Mouse (Mus musculus) E14TG2a.4 (cell line): ENCODE results near the gene Nid2.

ENCODE experiments used
- H3K27me3 ChIP-seq: 2 replicates; pipeline ENCODE4 v1.6.1; 2014; ENCODE audit warnings: low read length, control low read depth; ENCODE audit not compliant: insufficient read depth
- H3K36me3 ChIP-seq: 2 replicates; pipeline ENCODE4 v1.6.1; 2014; ENCODE audit warnings: low read length, control low read depth; ENCODE audit not compliant: insufficient read depth
- H3K4me1 ChIP-seq: replicated peaks from 2 replicates; pipeline ENCODE4 v1.6.1; 2014; ENCODE audit warnings: low read depth, low read length, control low read depth
- H3K4me3 ChIP-seq: replicated peaks from 2 replicates; pipeline ENCODE4 v1.5.1; 2014; ENCODE audit warnings: mild to moderate bottlenecking, low read length
- H3K9me3 ChIP-seq: 2 replicates; pipeline ENCODE4 v1.6.1; 2014; ENCODE audit warnings: low read length, control low read depth
- CTCF ChIP-seq: conservative IDR thresholded peaks from 2 replicates; pipeline ENCODE4 v1.5.1; 2014; ENCODE audit warnings: low read length
- NANOG ChIP-seq: IDR thresholded peaks from 2 replicates; pipeline ENCODE4 v1.6.1; 2014; ENCODE audit warnings: borderline replicate concordance, low read length, mixed read lengths
- POU5F1 ChIP-seq: IDR thresholded peaks from 2 replicates; pipeline ENCODE4 v1.6.1; 2014; ENCODE audit warnings: low read length, borderline replicate concordance

Gene Nid2

GRCm38 (mm10) chr14:19825481-19825880, 74.4 kb downstream of the Nid2 start:
- peaks cover 12% of the 10 kb centered on the region for H3K27me3 ChIP-seq
- no peak overlapping the region for H3K4me3 ChIP-seq
- H3K4me1 ChIP-seq: peaks cover 12% of the 10 kb centered on the region
- H3K36me3 ChIP-seq: peaks cover 16% of the 10 kb centered on the region
- peaks cover 4% of the 10 kb centered on the region; the same call in 1 of the 2 replicates for H3K9me3 ChIP-seq
- TF ChIP-seq POU5F1 (no peak), CTCF (no peak), NANOG (no peak)

DNA sequence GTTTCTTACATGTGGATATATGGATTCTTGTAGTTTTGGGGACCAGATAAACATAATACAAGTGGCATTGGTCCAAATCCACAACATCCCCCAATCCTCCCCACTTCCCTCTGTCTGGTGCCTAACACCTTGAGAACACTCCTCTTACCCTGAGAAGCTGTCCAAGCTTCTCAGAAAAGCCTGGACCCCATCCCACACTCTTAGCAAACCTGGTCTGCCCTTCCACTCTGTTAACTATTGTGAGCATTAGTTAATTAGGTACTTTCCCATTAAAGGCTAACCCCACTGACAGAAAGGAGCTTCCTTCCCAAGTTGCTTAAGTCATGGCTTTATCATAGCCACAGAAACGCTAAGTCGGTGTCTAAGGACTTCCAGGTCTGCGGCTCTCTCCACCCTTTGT, 85.2 kb downstream of the Nid2 start:
- Histone ChIP-seq H3K27me3 (no peaks in the 10 kb centered on the region), H3K4me1 (peaks cover 13% of the 10 kb centered on the region), H3K9me3 (peaks cover 5% of the 10 kb centered on the region; the same call in 1 of the 2 replicates), H3K4me3 (no peak overlapping the region), H3K36me3 (no peaks in the 10 kb centered on the region)
- TF ChIP-seq NANOG: no peak
- no peak for TF ChIP-seq CTCF
- no peak for TF ChIP-seq POU5F1

- H3K27me3 ChIP-seq: no peaks in the 10 kb centered on the region
- no peaks in the 10 kb centered on the region for H3K36me3 ChIP-seq
- H3K4me3 ChIP-seq: 0 out of 2 replicates have a peak overlapping the region, but pooled peaks have one; percentile 27
- peaks cover 13% of the 10 kb centered on the region for H3K4me1 ChIP-seq
- peaks cover 30% of the 10 kb centered on the region for H3K9me3 ChIP-seq
- TF ChIP-seq CTCF (peak; percentile 71), POU5F1 (no peak)
These were observed 88.7 kb downstream of the Nid2 start for GRCm38 (mm10) chr14:19839600-19840332.

DNA sequence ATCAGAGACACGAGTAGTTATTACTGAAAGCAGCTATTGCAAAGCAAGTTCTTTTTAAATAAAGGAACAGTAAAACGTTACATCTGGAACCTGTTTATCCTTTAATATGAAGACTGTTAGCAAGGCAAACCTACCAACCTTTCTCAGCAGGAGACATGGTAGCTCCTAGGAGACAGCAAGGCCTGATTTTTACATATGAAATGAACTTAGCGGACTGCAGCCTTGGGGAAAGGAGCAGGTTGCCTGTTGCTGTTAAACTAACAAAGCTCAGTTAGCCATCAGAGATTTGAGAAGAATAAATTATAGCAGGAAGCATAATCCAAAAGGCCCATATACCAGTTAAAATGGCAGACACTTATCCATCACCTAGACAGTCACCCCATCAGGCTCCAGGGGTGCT, 102.4 kb downstream of the Nid2 start:
- Histone ChIP-seq H3K9me3 (peaks cover 15% of the 10 kb centered on the region), H3K36me3 (0 out of 2 replicates have a peak, but pooled peaks cover 9% of the 10 kb centered on the region), H3K4me3 (no peak overlapping the region), H3K4me1 (peaks cover 42% of the 10 kb centered on the region), H3K27me3 (no peaks in the 10 kb centered on the region)
- no peak for TF ChIP-seq POU5F1
- no peak for TF ChIP-seq CTCF
- TF ChIP-seq NANOG: no peak

GRCm38 (mm10) chr14:19858279-19858678, 107.2 kb downstream of the Nid2 start:
- no peaks in the 10 kb centered on the region for H3K27me3 ChIP-seq
- TF ChIP-seq CTCF: no peak
- peaks cover 60% of the 10 kb centered on the region for H3K4me1 ChIP-seq
- peaks cover 25% of the 10 kb centered on the region for H3K9me3 ChIP-seq
- H3K36me3 ChIP-seq: peaks cover 14% of the 10 kb centered on the region
- H3K4me3 ChIP-seq: no peak overlapping the region

DNA sequence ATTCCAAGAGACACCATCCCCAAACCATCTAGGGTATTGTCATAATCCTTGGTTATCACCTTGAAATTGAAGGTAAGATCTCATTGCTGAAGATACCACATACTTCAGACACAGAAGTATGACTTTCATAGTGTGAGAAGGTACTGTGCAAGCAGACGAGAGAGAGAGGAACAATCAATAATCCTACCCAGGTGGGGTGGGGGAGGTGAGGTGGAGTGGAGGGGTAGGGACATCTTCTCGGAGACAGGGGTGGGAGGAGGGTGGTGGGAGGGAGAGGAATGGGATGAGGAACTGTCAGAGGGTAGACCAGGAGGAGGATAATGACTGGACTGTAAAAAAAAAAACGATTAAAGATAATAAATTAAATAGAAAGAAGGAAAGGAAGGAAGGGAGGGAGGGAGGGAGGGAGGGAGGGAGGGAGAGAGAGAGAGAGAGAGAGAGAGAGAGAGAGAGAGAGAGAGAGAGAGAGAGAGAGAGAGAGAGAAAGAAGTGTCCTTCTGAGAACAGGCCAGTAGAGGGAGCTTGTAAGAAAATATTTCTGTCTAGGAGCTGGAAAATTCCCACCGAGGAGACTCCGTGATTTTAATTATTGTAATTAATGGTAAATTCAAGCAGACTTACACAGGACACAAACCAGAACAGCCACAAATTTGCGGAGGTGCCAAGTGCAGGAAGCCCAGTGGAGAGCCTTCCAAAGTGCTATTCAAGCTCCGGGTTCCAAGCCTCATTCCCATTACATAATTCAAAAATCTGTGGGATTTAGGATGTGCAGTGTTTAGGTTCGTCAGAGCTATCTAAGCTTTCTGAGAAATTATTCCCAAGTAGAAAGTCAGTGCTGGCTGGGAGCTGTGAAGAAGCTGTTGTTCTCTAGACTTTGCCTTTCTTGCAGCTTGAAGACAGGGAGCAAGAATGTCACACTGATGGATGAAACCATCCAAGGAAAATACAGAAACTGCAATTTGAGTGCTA, 108.0 kb downstream of the Nid2 start:
- peak overlapping the region; percentile 33; the same call in 1 of the 2 replicates for H3K4me3 ChIP-seq
- no peak for TF ChIP-seq NANOG
- peak; percentile 20; the same call in 1 of the 2 replicates for TF ChIP-seq CTCF
- peaks cover 23% of the 10 kb centered on the region for H3K36me3 ChIP-seq
- H3K9me3 ChIP-seq: peaks cover 33% of the 10 kb centered on the region
- H3K4me1 ChIP-seq: peaks cover 52% of the 10 kb centered on the region
- H3K27me3 ChIP-seq: no peaks in the 10 kb centered on the region

GRCm38 (mm10) chr14:19860281-19860680, 109.2 kb downstream of the Nid2 start:
- peaks cover 49% of the 10 kb centered on the region for H3K4me1 ChIP-seq
- H3K27me3 ChIP-seq: no peaks in the 10 kb centered on the region
- H3K4me3 ChIP-seq: peak overlapping the region; percentile 33
- peaks cover 26% of the 10 kb centered on the region for H3K36me3 ChIP-seq
- TF ChIP-seq POU5F1 (no peak), CTCF (no peak), NANOG (no peak)
- H3K9me3 ChIP-seq: peaks cover 45% of the 10 kb centered on the region
